Mouse (Mus musculus) liver, adult 2 months (tissue): ENCODE results near the gene Wasf2.

Experiments
- CTCF ChIP-seq: fragments of 200-500 bp; IDR thresholded peaks from 2 replicates; pipeline ENCODE4 v1.5.1; 2011; ENCODE audit warnings: low read depth, low read length, control low read depth
- POLR2A ChIP-seq: fragments of 200-500 bp; IDR thresholded peaks from 2 replicates; pipeline ENCODE4 v1.6.1; 2011; ENCODE audit warnings: low read length, control low read depth; ENCODE audit not compliant: insufficient read depth; ENCODE audit errors: extremely low read depth

GRCm38 (mm10) chr4:133106691-133107090 lies 23.6 kb upstream of the Wasf2 start:
- no peak for TF ChIP-seq CTCF
- no peak for TF ChIP-seq POLR2A
